Mouse (Mus musculus) spleen, postnatal 4 days (tissue): ENCODE data around the gene Abca8b.
"Not testable (repeated sequence)": the region's sequence is repeated elsewhere in the genome, so short reads cannot be mapped to it uniquely, and the experiment has no call there.

ENCODE experiments used
- DNase-seq, 2 experiments: peaks; one replicate each; pipeline ENCODE4 v3.0.0; 2022; ENCODE audit warnings: low spot score in 2 of 2

The Abca8b gene

GRCm38 (mm10) chr11:109995624-109996023 is at the start of gene Abca8b:
Gene Abca8b (minus strand): TSS chr11:109995845.
- no peak for DNase-seq

GRCm38 (mm10) chr11:110037795-110038194 is 42.1 kb upstream of the Abca8b start:
- DNase-seq, result no peak

- DNase-seq, result no peak
These were observed 33.5 kb upstream of the Abca8b start for GRCm38 (mm10) chr11:110028913-110029695.

GRCm38 (mm10) chr11:110010836-110011546 is 15.3 kb upstream of the Abca8b start:
- no peak for DNase-seq

GRCm38 (mm10) chr11:109995013-109995412 is 632 bp downstream of the Abca8b start:
- DNase-seq, result no peak

- DNase-seq, result no peak
These were observed 1.6 kb downstream of the Abca8b start for GRCm38 (mm10) chr11:109994014-109994413.

GRCm38 (mm10) chr11:109991270-109991669 is 4.4 kb downstream of the Abca8b start:
- no peak for DNase-seq

GRCm38 (mm10) chr11:109990256-109990655 is 5.4 kb downstream of the Abca8b start:
- DNase-seq, result no peak

GRCm38 (mm10) chr11:109988164-109988563 is 7.5 kb downstream of the Abca8b start:
- DNase-seq, result no peak

GRCm38 (mm10) chr11:109987460-109988072 is 8.1 kb downstream of the Abca8b start:
- not testable (repeated sequence) for DNase-seq

- DNase-seq, result no peak
These were observed 13.8 kb downstream of the Abca8b start for GRCm38 (mm10) chr11:109981872-109982271.

GRCm38 (mm10) chr11:109970521-109970920 is 25.1 kb downstream of the Abca8b start:
- DNase-seq, result no peak

GRCm38 (mm10) chr11:109961495-109962492 is 33.9 kb downstream of the Abca8b start:
- DNase-seq, result no peak

- no peak for DNase-seq
These were observed 40.5 kb downstream of the Abca8b start for GRCm38 (mm10) chr11:109955185-109955584.

GRCm38 (mm10) chr11:109936915-109937314 is 58.7 kb downstream of the Abca8b start:
- DNase-seq, result no peak

- DNase-seq, result not testable (repeated sequence)
These were observed 62.4 kb downstream of the Abca8b start for GRCm38 (mm10) chr11:109933207-109933606.

GRCm38 (mm10) chr11:109928489-109928888 is 67.2 kb downstream of the Abca8b start:
- no peak for DNase-seq

GRCm38 (mm10) chr11:109926718-109927680 is 68.6 kb downstream of the Abca8b start:
- no peak for DNase-seq

GRCm38 (mm10) chr11:109922236-109922635 is 73.4 kb downstream of the Abca8b start:
- no peak for DNase-seq

- DNase-seq, result no peak
These were observed 76.2 kb downstream of the Abca8b start for GRCm38 (mm10) chr11:109919480-109919879.
